Mouse (Mus musculus): Measurements from ENCODE around the gene Fen1. TPM values are rescaled to one million over a fixed set of nuclear protein-coding genes. Genes with fewer than 3 reads are reported as not detected.

Gene Fen1
- polyA plus RNA-seq (2014; fragmentation: Illumina TruSeq; extraction: RNeasy Lipid Tissue Mini Kit (QIAGEN cat#74804); ENCODE audit: low read depth, low replicate concordance) = 0.90 TPM

GRCm38 (mm10) chr19:10203848-10204615 lies at the start of gene Fen1, which contains the start of gene Tmem258:
TSS of gene Fen1 (minus strand) at chr19:10204169.
TSS of gene Tmem258 (plus strand) at chr19:10204014.

GRCm38 (mm10) chr19:10240654-10241305 lies 36.8 kb upstream of the Fen1 start, which contains the start of gene Myrf:
TSS of gene Myrf (minus strand) at chr19:10240748.

DNA sequence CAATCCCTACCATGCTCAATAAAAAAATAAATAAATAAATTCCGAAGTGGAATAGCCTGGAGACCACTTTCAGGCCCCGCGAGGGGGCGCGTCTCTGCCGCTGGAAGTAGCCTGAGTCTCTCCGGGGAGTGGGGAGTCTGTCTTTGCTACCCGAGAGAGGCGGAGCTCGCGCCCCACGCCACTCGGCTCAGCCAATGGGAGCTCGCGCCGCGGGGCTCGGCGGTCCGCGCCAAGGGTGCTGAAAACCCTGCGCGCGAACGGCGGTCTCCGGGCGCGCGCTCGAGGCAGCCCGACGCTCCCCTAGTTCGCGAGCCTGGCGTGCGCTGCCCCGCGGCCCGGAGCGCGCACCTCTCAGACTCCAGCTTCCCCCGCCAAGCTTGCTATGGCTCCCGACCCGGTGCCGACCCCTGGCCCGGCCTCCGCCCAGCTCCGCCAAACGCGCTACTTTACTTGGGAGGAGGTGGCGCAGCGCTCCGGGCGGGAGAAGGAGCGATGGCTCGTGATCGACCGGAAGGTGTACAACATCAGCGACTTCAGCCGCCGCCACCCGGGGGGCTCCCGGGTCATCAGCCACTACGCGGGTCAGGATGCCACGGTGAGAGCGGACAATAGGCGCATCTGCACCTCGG lies 21.2 kb downstream of the Fen1 start, which contains the start of gene Fads1:
TSS of gene Fads1 (plus strand) at position 219 of the 629 bp plus-strand sequence.

Other genes with a start within 250 kb of the Fen1 start
- gene Fth1, start 223.6 kb downstream of the Fen1 start, polyA plus RNA-seq (2014; fragmentation: Illumina TruSeq; extraction: RNeasy Lipid Tissue Mini Kit (QIAGEN cat#74804); ENCODE audit: low read depth, low replicate concordance) = 2,353 TPM
- gene Best1, start 202.5 kb downstream of the Fen1 start, polyA plus RNA-seq (2014; fragmentation: Illumina TruSeq; extraction: RNeasy Lipid Tissue Mini Kit (QIAGEN cat#74804); ENCODE audit: low read depth, low replicate concordance) = not detected
- 0.45 TPM for gene Rab3il1, start 202.5 kb downstream of the Fen1 start, polyA plus RNA-seq (2014; fragmentation: Illumina TruSeq; extraction: RNeasy Lipid Tissue Mini Kit (QIAGEN cat#74804); ENCODE audit: low read depth, low replicate concordance)
- 0.85 TPM for gene Fads3, start 162.6 kb downstream of the Fen1 start, polyA plus RNA-seq (2014; fragmentation: Illumina TruSeq; extraction: RNeasy Lipid Tissue Mini Kit (QIAGEN cat#74804); ENCODE audit: low read depth, low replicate concordance)
- 106 TPM for gene Fads2, start 102.4 kb downstream of the Fen1 start, polyA plus RNA-seq (2014; fragmentation: Illumina TruSeq; extraction: RNeasy Lipid Tissue Mini Kit (QIAGEN cat#74804); ENCODE audit: low read depth, low replicate concordance)
- gene Fads1, start 21.3 kb downstream of the Fen1 start, polyA plus RNA-seq (2014; fragmentation: Illumina TruSeq; extraction: RNeasy Lipid Tissue Mini Kit (QIAGEN cat#74804); ENCODE audit: low read depth, low replicate concordance) = 337 TPM
- gene Tmem258, start 155 bp downstream of the Fen1 start, polyA plus RNA-seq (2014; fragmentation: Illumina TruSeq; extraction: RNeasy Lipid Tissue Mini Kit (QIAGEN cat#74804); ENCODE audit: low read depth, low replicate concordance) = 24.7 TPM
- gene Myrf, start 36.6 kb upstream of the Fen1 start, polyA plus RNA-seq (2014; fragmentation: Illumina TruSeq; extraction: RNeasy Lipid Tissue Mini Kit (QIAGEN cat#74804); ENCODE audit: low read depth, low replicate concordance) = 3.0 TPM
- not detected for gene Dagla, start 100.7 kb upstream of the Fen1 start, polyA plus RNA-seq (2014; fragmentation: Illumina TruSeq; extraction: RNeasy Lipid Tissue Mini Kit (QIAGEN cat#74804); ENCODE audit: low read depth, low replicate concordance)
- gene Syt7, start 184.9 kb upstream of the Fen1 start, polyA plus RNA-seq (2014; fragmentation: Illumina TruSeq; extraction: RNeasy Lipid Tissue Mini Kit (QIAGEN cat#74804); ENCODE audit: low read depth, low replicate concordance) = 0.29 TPM